Mouse (Mus musculus): ENCODE measurements around the gene Vmn1r81.

The Vmn1r81 gene

GRCm38 (mm10) chr7:12268169-12268568, at the start of gene Vmn1r81:
Vmn1r81 (minus strand) TSS chr7:12268269.
- DNase-seq (ENCODE audit: extremely low read depth, low read depth, low spot score): no peak

- DNase-seq (ENCODE audit: extremely low read depth, low read depth, low spot score): no peak
Observed at GRCm38 (mm10) chr7:12300130-12300529, 32.1 kb upstream of the Vmn1r81 start, which contains the start of gene Vmn1r82. Vmn1r82 (plus strand) TSS chr7:12300430.

GRCm38 (mm10) chr7:12204141-12204540, 63.9 kb downstream of the Vmn1r81 start:
- DNase-seq (ENCODE audit: extremely low read depth, low read depth, low spot score): no peak

All from fat pad, adult 2 months (tissue).